Mouse (Mus musculus) kidney, postnatal 25 days (tissue): ENCODE data around the gene Kcnc4.

Experiments
- DNase-seq, 2 experiments: peaks; one replicate each; pipeline ENCODE4 v3.0.0; 2021; ENCODE audit warnings: mixed read lengths in 2 of 2

Gene Kcnc4

DNA sequence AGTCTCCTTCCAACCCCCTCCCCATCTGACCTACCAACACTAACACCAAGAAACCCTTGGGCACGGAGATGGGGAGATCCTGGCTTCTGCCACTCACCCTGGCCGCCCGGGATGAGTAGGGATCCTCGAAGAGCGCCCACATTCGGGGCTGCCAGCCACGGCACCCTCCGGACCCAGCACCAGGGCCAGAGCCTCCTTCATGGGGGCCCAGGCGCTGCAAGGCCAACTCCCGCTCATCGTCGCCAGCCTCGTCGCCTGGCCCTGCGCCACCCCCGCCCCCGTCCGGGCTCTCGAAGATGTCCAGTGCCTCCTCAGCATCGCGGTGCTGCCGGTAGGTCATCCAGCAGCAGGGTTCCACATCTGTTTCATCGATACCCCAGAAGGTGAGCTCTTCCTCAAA lies 1.2 kb downstream of the Kcnc4 start:
- peak in 1 of 2 experiments; percentile 16 for DNase-seq

DNA sequence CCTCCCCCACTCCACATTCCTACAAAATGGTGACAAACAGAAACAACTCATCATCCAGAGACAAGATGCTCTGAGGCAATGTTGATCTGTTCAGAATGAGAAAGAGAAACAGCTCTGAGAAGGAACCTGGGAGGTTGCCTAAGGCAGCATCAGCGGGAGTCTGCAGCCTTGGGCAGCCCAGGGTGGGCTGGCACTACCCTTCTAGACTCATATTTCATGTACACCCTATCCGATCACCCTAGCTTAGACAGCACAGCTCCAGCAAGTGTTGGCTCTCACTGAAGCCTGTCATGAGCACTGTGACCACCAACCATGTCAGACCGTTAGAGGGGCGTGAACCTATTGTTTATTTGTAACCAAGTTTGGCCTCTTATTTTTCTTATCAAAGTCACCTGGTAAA lies 5.1 kb downstream of the Kcnc4 start:
- no peak for DNase-seq

DNA sequence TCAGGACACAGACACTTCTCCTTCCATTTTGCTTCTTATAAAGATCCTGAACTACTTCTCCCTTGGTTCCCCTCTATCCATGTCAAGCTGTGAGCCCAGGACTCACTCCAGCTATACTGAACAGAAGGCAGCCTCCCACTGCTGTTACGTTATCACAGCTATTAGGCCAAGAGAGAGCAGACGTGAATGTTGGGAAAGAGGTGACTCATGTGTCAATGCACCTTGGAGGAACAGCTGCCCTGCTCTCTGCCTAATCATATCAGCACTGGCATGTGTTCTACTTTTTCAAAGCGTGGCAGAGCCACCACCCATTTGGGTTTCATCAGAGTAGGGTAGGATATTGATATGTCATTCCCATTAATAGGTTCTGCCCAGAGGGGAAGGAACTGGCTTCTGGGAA lies 12.5 kb downstream of the Kcnc4 start:
- no peak for DNase-seq

DNA sequence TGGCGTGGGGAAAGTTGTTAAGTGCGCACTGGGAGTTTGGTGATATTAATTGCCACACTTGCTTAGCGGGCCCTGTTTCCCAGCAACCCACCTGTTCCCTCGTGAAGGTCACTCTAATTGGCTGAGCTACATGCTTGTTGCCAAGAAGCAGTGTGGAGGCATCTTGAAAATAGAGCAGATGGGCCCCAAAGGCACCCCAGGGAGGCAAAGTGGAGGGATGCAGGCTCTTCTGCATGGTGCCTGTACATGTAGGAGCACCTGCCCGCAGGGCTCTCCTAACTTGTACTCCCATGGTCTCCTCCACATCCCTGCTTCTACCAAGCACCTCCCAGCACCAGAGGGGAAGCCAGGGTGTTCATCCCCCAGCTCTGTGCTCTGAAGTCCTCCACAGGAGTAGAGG lies 15.5 kb downstream of the Kcnc4 start:
- no peak for DNase-seq

DNA sequence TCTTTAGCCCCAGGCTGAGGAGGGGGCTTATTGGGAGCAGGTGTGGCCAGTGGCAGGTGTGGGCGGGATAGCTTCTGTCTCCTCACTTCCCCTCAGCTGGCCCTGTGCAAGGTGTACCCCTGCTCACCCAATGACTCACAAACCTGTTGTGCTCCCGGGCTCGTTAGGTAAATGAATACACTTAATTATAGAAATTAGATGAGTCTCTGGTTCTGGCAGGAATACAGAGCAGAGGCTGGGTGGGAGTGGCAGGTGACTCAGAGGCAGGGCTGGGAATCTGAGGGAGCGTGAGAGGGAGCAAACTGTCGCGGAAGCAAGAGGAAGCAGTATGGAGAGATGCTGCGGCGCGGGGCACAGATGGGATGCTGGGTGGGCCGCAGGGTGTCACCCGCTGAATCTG lies 17.2 kb downstream of the Kcnc4 start:
- no peak for DNase-seq

DNA sequence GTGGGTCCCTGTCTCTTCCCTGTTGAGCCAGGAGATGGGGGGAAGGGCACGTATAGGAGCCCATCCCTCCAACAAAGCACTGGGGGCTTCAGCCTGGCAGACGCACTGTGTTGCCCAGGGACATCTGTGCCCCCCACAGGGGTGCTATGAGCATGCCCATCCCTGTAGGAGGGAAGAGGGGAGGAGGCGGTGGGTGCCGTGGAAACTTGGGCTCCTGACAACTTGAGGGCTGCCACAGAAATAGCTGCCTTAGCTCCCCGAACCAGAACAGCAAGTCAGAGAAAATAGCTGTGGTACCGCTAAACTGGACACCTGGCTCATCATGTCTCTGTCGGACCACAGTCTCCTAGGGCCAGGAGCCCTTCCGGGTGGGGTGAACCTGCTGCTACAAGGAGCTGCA lies 18.0 kb downstream of the Kcnc4 start:
- DNase-seq: no peak

DNA sequence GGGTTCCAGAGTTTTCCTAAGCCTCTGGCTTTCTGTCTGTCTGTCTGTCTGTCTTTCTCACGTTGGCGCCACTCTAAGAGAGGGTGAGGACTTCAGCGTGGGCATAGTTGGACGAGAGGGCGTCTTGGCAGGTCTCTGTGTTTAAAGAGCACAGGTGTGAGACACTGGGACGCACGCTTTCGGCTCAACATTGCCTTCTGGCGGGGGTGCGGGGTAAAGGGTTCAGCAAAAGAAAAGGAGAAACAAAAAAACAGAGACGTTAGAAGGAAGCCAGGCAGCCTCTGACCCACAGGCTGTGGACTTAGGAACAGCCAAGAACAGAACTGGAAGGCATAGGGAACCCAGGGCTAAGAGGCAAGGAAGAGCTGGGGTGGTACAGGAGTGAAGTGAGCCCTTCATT lies 20.1 kb downstream of the Kcnc4 start:
- peak in 1 of 2 experiments; percentile 18 for DNase-seq

DNA sequence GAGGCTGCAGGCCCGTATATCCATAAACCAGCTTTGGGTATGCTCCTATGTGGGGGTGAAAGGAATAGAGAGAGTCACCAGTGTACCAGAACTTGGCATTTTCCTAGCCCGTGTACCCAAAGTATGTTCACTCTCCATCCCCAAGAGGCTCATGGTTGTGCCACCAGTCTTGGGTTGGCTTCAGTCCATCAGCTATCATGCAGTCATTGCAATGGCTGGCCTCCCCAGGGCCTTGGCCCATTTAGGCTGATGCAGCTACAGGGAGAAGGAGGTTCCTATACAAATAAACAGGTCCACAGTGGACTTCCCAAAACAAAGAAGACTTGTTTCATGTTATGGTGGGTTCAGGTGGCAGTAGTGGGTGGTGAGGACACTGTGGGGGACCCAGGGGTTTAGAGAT lies 21.7 kb downstream of the Kcnc4 start:
- DNase-seq: peak in 1 of 2 experiments; percentile 19

DNA sequence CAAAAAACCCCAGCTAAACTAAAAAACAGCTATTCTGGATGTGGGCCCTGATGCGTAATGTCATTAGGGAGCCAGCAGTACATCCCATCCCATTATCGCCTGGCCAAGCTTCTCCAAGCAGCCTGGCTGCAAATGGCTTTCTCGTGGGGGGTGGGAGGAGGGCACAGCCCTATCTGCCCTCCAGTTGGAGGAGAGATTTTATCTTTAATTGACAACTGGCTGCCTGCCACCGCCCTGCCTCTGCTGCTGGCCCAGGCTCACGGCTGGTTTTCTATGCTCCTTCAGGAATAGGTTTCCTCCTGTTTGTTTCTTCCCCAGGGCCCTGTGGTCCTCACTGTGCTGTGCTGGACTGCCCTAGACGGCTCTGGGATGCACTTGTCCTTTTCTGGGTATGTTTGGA lies 22.9 kb downstream of the Kcnc4 start:
- peak in 1 of 2 experiments; percentile 19 for DNase-seq

DNA sequence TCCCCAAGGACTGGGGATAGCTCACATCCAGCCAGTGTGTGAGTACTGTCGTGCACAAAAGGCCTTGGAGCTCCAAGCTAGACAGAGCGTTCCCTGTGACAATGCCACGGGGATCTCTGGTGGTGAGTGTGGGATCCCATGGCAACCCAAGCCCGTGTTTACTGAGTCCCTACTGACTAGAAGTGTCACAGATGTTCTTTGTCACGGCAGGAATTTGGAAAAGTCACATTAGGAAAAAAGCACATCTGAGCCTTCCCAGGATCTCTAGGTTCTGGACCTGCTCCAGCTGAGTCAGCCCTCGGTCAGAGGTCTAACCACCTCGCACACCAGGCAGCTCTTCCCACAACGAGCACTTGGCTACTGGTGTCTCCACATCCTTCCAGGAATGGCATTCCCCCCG lies 25.7 kb downstream of the Kcnc4 start:
- DNase-seq: no peak

DNA sequence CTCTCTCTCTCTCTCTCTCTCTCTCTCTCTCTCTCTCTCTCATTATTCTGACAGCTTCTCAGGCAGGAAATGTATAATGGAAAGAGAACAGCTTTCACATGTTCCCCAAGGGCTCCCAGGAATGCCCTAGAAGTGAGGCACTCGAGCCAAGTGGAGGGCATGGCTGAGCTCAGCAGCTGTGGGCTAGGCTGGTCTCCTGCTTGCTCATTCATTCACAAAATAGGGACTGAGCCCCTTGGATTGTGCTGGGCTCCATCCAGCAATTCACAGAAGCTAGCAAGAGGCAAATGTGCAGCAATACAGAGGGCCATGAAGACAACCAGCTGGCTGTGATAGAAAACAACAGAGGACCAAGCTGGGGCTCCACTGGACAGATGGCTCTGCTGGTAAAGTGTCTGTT lies 28.1 kb downstream of the Kcnc4 start:
- no peak for DNase-seq

DNA sequence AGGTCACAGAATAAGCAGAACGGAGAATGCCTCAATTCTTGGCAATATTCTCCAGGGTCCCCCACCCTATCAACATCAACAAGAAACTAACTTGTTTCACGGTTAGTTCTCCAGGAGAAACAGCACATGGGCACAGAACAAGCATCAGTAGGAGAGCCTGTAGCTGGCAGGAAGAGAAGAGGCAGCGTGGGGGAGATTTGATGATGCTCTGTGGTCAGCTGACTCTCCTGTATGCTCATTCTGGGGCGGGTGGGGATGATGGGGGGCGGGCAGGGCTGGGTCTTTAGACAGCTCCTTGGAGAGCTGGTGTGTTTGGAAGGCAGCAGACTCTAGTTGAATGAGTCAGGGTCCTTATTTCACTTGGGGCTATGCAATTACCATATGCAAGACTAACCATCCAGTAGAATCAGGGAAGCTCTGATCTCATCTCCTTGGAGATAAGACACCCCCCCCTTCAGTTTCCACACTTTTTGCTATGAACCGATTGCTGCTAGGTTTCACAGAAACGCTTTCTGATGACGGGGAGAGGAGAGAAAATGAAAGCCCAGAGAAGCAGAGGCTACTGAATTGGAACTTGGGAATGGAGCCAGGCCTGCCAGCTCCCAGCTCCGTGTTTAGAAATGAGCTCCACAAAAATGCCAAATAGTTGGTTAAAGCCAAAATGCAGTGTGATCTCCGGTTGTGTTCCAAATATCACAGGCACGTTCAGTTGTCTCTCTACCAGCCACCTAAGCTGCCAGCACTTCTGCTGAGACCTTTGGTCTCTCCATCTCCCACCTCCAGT lies 34.9 kb downstream of the Kcnc4 start:
- DNase-seq: no peak

DNA sequence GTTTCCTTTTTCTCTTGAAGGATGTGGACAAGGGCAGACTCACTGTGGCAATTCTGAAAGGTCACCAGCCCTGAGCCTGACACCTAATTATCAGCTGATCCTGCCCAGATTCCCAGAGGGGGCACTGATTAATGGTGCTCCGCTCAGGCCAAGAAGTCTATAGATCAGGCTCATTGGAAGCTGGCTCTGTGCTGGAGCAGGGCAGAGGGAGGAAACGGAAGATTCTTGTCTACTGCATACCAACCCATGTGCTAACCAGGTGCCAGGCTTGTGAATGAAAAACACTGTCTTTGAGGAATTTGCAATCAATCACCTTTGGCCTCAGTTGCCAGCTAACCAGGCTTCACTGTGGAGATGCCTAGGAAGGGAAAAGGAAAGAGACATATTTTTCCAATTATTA lies 39.2 kb downstream of the Kcnc4 start:
- DNase-seq: no peak

DNA sequence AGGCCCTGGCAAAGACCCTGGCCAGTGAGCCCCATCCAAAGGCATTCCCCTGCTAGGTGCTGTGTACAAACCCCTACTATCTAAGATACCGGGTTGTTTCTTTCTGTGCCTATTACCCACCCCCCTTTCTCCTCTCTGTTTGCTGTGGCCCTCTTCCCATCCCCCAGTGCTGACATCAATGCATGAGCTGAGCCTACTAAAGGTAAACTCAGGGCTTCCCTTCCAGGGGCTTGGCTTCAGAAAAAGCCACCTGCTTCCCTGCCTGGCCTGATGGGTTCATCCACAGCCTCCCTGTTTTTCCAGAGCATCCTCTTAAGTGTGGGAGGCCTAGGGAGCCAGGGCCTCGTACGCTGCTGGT lies 42.1 kb downstream of the Kcnc4 start:
- no peak for DNase-seq

DNA sequence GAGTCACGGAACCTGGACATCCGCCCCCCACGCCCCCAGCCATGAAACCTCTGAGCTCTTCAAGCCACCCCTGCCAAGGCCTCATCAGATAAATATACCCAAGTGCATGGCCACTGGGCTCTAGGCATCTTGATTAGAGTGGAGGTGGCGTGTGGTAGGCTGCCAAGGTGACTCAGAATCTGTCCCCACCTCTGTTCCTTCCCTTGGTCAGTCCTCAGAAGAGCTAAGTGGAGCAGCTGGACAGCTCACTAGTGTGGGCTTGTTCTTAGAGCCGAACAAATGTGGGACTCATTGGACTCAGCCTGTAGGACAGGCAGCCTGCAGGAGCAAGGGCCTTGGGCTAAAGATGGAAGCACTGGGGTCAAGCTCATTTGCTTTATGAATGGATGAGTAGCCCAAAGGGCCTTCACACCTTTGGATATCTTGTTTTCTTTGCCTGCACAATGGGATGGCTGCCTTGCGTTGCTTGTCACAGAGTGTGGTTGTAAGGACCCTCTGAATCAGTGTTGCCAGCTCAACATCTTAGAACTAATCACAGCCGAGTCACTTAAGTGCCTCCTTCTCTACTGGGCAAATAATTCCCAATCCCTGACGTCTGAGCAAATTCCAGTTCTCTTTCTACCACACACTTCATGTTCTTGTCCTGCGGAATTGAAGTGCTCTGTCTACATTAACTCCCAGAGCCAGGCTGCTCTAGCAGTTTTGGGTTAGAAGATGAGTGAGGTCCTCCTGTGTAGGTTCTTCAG lies 42.6 kb downstream of the Kcnc4 start:
- DNase-seq: no peak

DNA sequence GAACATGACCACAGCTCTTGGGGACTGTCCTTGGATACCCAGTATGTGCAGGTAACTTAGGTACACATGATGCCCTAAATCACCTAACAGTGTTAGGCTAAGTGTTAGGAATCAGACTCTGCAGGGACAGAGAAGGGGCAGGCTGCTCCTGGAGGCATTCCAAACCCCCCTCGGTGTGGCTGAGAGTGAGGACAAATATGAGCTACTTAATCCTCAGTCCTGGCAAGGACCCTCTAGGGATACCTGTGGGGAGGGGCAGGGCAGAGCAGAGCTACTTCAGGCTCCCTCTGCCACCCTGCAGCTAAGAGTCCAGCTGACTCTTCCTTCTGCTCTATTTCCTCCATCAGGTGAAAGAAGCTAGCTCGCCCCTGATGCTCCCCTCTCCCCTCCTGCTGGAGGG lies 46.3 kb downstream of the Kcnc4 start:
- no peak for DNase-seq

DNA sequence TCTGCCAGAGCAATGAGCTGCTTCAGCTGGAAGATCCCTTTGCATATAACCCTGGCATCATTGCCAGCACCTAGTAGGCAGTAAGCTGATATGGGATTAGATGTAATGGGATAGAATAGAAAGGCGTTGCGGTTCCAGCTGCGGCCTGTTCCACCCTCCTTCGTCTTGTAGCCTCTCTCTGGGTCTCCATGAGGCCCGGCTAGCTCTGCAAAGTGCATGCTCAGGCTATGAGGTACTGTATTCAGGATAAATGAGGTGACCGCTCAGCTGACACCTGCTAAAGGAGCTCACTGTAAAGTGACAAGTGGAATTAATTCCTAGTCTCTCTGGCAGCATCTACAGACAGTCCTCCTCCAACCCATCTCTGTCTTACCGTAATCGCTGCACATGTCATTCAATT lies 46.8 kb downstream of the Kcnc4 start:
- DNase-seq: no peak

DNA sequence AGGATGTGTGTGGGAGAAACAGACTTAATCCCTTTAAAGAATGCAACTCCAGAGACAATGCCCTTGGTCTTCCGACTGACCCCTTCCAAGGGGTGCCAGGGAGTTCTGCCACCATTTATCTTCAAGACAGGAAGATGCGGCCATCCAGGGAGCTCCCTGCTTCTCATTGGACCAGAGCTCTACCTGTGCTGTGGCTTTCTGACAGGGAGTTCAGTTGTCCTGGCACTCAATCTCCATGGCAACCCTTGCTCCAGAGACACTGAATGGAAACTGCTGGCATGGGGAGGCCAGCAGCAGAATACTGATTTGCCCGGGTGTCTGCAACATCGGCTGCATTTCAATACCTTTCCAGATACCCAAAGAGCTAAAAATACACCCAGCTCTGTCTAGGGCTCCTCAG lies 47.7 kb downstream of the Kcnc4 start:
- DNase-seq: no peak

DNA sequence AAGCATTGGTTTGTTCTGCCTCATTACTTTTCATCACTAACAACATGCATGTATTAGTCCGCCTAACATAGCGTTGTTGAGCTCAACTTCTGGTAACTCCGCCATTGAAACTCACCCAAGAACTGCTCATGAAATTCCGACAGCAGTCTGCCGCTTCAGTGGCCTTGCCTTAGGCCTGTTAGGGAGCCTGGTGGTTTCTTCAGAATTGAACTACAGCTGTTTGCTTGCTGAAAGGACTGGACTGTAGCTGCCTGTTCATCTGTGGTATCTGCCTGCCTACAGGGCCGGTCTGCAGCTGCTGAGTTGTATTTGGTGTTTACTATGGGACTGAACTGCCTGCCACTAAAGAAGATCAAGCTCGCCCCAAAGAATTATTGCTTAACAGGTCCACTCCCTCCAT lies 58.0 kb downstream of the Kcnc4 start:
- DNase-seq: no peak

DNA sequence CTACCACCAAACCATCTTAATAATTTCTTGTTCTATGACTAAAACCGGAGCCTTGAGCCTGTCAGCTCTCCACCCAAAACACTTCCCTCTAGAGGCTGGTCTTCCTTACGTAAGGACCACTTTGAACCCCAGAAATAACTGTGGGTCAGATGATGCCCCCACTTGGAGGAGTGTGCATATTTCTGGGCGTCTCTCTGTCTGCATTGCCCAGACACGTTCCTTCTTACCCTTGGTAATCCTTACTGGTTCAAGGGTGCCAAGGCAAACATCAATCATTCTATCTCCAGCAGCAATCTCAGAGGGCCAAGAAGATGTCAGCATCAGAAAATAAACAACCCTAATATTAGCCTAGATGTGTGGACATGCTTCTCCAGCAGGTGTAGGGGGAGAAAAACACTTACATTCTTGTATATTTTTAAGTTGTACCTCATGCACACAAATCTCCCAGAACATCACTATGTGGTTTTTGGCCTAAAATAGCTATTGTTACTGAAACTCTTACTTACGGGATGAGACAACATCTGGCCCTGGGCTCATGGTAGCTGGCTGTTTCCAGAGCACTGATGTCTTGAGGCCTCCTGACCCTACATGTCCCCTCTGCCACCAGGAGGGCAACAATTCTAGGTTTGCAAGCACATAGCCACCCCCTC lies 59.2 kb downstream of the Kcnc4 start:
- no peak for DNase-seq

DNA sequence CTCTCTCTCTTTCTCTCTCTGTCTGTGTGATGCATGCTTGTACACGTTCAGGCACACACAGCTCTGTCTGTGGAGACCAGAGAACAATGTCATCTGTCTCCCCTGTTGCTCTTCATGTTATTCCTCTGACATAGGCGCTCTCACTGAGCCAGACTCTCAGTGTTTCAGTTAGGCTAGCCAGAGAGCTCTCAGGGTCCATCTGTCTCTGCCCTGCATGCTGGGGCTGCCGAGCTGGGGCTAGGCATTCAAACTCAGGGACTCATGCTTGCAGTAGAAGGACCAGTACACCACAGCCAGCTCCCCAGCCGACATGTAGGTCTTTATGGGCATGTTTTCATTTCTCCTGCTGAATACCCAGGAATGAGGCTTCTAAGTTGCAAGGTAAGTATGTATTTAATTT lies 68.2 kb downstream of the Kcnc4 start:
- no peak for DNase-seq
